Mouse (Mus musculus) CD4-positive, CD25-positive, alpha-beta regulatory T cell, adult 2 months (primary cell): Measurements from ENCODE around the gene Wdr62.

ENCODE experiments used
- DNase-seq: peaks from one replicate; pipeline ENCODE4 v3.0.0-alpha.2; 2012; ENCODE audit warnings: low read depth, low spot score

Wdr62 gene

DNA sequence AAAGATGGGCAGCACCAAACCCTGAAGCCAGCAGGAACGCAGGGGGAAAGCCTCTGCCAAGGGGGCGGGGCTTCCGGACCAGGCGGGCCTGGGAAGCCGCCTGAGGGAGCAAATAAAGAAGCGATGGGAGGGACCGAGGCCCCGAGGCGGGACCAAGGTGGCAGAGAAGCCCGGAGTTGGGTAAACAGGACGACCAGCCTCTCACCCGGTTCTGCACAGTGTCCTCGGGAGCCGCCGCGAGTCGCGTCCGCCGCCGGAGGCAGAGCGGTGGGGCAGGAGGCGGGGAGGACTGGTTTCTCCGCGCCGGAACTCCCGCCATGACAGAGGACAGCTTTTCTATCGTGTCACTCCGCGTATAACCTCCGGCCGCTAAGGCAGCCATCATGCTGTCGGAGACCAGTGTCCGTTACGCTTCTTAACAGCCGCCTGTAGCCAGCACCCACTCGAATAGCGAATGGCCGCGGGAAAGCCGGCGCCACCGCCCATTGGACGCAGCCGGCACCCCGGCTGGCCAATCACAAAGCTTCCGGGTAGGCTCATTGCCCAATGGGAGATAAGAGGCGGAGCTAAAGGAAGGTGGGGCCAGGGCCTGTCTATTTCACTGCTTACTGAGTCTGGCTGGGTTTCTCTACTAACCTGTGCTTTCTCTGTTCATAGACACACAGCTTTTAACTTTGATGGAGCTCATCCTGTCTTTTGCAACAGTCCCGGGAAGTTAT, at the start of gene Wdr62, which contains the start of gene Thap8:
Gene Wdr62, minus strand, starts transcription at position 469 of the 719 bp plus-strand sequence.
Gene Thap8, plus strand, starts transcription at position 144 of the 719 bp plus-strand sequence.
- peak; percentile 95 for DNase-seq

DNA sequence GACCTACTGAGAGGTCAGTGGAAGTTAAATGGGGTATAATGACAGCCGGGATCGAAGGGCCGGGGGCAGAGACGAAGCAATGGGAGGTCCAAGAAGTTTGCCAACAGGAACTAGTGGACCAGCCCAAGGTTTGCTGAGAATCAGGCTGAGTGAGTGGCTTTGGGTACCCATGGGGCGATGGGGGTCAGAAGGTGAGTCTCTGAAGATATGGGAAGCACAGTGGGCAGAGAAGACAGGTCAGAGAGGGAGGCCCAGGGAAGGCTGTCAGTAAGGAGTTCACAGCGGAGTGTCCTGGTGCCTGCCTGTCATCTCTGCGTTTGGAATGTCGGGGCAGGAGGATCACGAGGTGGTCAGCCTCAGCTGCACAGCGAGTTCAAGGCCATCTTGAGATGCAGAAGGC, 48.2 kb upstream of the Wdr62 start:
- no peak for DNase-seq

DNA sequence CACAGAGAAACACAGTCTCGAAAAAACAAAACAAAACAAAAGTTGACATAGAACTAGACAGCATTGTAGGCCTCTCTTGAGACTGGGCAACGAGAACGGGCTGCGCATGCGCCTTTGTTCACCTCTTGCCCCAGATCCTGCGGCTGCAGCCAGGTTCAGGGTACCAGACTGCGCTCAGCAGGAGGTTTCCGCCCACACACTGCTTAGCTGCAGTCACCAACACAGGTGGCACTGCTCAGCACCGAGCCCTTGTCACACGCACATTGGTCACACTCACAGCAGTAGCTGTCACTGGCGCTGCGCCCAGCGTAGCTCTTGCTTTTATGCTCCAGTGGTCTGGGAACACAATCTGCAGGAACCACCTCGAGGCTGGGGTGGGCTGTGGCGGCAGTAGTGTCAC, 46.9 kb upstream of the Wdr62 start:
- DNase-seq, result peak; percentile 91

DNA sequence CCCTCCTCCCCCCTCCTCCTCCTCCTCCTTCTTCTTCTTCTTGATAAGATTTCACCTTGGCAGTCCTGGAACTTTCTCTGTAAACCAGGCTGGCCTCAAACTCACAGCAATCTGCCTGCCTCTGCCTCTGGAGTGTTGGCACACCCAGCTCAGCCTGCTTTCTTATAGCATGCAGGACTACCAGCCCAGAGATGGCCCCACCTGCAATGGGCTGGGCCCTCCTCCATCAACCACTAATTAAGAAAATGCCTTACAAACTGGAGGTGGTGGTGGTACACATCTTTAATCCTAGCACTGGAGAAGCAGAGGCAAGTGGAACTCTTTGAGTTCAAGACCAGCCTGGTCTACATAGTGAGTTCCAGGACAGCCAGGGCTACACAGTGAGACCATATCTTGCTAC, 46.2 kb upstream of the Wdr62 start:
- no peak for DNase-seq

DNA sequence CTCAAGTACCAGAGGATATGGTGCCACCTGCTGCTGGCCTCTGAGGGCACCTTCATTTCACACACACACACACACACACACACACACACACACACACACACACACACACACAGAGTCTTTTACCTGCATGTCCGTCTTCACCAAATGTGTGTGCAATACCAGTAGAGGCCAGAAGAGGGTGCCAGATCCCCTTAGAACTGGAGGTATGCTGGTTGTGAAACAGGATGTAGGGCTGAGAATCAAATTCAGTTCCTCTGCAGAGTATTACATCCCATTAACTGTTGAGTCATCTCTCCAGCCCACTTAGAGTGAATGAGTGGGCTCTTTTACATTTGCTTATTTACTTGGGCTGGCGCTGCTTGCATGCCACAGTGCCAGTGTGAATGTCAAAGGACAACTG, 45.1 kb upstream of the Wdr62 start:
- DNase-seq, result peak; percentile 82

DNA sequence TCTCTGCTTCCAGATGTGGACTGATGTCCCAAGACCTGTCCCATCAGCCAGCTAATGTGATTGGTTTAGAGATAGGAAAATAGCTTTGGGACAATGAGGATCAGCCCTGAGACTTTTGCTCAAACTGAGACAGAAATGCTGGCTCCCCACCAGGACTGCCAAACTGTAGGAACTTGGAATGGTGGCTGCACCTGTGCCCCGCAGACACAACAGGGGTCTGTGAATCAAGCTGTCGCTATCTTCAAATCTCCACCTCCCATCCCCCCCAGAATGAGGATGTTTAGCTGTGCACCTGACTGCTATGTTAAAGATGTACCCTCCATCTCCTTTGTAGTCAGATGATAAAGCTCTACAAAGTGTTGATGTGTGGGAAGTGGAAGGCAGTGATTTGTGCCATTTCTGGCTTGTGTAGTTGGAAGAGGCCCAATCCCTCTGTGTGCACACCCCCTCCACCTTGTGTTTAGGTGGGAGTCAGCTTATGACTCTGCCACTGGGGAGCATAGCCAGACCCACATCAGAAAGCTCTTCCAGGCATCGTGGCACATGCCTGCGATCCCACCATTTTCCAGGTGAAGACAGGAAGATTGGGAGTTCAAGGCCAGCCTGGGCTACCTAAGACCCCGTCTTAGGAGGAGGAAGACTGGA, 44.2 kb upstream of the Wdr62 start:
- no peak for DNase-seq

DNA sequence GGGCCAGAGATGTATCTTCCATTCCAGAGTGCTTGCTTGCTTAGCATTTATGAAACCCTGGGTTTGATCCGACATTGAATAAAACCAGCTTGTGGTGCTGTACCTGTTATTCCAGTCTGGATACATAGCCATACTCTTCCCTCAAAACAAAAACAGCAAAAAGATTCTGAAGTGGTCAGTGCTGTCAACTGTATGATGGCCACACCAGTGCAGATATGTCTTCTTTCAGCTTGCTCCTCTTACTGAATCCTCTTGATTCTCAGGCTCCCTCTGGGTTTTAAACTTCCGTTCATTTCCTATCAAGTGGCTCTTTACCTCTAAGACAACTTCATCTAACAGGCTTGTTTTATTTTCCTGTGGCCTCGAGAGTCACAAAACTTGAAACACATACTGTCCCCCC, 43.6 kb upstream of the Wdr62 start, which contains the start of gene Sdhaf1:
Gene Sdhaf1, minus strand, starts transcription at position 101 of the 400 bp plus-strand sequence.
- DNase-seq, result no peak

DNA sequence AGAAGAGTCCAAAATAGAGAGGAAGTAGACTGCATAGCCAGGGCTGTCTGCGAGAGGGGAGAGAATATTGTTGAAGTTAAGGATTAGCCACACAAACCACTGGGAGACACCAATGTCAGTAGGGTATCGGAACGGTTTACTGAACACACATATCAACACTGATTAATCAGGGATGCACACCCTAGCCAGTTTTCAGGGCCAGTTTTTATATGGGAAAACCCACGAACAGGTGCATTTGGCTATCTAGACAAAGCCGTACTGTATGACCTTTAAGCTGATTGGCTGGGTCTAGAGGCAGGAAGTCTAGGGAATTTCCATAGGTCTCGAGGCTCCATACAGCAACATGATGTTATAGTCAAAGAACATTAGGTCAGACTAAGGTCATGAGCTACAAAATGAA, 42.6 kb upstream of the Wdr62 start:
- peak; percentile 89 for DNase-seq

DNA sequence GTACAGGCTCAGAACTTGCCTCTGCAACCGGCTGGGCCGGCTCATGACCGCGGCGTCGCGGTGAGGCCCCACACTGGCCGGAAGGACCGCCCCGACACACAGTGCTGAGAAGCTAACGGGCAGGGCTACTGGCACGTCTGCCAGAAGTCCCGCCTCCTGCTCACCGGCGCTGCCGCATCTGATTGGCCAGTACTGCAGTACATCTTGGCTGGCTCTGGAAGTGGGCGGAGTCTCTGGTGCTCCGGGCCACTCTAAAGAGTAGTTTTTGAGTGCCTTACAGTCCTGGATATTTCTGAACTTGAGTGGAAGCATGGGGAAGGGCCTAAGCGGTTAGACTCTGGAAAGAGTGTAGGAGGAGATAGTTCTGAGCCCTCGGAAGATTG, 42.1 kb upstream of the Wdr62 start:
- peak; percentile 98 for DNase-seq

DNA sequence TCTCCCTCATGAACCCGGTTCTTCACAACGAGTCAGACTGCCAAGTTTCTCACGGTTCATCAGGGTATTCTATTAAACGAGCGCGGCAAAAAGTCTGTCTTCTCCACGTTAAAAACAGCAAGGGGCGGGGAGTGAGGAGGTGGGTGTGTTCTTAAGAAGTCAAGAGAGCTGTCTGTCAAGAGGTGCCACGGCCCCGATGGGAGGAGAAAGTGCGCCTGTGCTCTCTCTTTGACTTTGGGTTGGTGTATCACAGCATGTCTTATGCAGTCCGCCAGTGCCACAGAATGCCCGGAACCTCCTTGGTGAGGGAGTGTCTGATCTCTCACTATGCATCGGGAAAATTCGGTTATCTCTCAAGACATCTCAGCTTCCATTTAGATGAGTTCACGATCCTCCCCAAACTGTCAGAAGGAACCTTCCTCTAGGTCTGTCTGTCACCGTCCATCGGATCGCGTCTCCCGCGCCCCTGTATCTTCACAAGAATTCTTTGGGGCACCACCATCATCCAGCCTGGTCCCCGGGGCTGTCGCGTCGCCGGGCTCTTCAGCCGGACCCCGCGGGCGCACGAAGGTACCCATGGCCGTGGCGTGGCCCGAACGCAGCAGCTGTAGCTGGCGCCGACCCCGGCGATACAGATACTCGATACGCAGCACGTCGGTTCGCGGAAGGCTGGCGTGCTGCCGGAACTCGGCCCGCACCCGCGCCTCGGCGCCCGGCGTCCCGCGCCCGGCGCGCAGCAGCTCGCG, 41.5 kb upstream of the Wdr62 start, which contains the start of gene E130208F15Rik:
Gene E130208F15Rik, plus strand, starts transcription at position 202 of the 746 bp plus-strand sequence.
- DNase-seq, result peak; percentile 93

DNA sequence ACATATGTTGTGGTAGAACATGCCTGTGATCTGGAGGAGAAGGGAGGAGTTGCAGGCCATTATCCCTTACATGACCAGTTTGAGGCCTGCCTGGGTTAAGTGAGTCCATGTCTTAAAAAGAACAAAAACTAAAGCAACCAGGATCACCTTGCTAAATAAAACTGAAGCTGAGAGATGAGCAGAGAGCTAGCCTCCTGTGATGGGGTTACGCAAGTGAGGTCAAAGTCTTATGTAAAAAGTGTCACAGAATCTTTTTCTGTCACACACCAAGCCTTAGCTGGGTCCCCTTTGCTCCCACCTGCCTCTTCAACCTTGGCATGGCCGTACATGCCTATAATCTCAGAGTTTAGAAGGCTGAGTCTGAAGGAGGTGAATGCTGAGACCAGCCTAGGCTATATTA, 40.7 kb upstream of the Wdr62 start:
- no peak for DNase-seq

DNA sequence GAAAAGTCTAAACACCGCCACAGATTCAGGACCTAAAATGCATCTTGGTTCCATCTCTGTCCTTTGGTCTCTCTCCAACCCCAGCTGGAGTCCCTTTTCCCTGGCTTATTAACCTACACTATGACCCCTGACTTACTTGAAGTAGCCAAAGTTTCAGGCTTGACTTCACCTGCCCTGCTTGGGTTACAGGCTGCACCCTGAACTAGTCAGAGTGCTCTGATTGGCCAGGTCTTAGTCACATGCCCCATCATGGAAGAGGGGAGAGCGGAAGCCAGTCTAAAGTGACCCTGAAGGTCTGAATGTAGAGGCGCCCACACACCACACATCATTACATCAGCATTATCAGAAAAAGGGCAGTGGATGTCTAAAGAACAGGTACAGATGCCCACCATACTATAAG, 37.9 kb upstream of the Wdr62 start:
- DNase-seq, result no peak

DNA sequence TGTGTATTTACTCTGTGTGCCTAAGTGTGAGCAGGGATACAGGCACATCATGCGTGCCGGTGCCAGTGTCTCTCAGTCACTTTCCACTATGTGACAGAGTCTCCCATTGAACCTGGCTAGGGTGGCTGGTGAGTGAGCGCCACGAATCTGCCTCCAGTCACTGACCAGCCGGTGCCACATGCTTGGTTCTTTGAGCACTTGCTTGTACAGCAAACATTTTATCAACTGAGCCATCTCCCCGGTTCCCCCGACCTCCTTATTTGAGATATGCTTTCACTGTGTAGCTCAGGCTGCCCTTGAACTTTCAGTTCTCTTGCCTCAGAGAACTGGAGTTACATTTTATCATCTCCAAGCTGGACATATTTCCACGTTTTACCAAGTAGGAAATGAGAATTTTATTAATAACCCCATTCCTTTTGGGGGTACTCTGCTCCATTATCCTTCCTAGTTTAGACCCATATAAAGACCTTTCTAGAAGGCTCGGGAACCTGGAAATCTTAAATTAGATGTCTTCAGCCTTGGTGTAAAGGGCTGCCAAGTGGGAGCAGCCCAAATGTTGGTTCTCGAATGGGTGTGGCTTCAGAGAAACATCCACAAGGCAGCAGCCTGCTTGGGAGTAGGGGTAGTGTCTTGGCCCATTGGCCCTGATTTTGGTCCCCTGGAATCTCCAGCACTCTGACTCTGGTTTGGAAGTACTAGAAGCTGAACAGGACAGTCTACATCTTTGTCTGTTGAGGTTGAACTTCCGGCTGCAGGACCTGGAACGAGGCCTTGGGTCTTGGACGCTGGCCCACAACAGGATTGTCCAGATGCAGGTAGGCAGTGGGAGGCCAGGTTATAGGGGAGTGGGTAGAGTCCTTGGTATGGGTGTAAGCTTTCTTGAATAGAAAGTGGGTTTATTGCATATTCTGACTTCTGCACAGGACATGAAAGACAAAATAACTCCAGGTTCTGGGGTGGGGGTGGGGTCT, 35.6 kb upstream of the Wdr62 start:
- no peak for DNase-seq

DNA sequence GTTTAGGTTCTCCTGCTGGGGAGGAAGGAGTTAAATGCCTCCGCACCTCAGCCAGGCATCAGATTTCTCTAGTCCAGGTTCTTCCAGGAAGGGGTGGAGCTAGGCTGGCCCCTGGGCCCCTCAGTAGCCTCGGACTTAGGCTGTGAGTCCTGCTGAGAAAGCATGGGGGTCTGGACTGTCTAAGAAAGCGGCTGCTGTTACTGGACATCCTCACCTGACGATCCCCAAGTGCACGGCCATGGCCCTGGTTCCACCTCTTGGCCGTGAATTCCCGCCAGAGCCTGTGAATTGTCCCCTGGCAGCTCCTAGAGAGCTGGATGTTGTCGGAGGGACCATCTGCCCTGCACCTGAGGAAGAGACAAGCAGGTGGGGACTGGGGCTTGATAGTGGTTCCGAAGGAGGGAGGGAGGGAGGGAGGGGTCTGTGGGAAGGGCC, 34.5 kb upstream of the Wdr62 start, which contains the start of gene Syne4:
Gene Syne4, plus strand, starts transcription at position 87 of the 435 bp plus-strand sequence.
- no peak for DNase-seq

DNA sequence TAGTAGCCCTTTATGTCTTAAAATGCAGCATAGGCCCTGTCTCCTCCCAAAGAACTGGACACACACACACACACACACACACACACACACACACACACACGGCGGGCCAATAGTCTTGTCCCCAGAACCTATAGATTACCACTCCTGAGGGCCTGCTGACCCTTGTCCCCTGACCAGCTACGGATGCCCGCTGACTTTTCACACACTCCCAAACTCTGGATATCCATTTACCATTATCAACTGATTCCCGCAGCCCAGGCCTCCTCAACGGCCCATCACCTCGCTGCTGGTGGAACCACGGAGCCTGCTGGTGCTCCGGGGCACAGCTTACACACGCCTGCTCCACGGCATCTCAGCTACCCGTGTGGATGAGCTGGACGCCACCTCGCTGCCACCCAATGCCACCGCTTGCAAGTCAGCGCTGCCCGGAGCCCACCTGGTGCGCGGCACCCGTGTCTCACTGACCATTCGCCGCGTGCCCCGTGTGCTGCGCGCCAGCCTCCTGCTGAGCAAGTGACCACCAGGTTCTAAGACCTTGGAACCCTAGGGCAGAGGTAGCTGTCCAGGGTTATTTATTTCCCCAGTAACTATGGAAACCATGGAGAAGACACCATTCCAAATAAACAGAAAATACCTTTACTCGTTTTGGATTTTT, 33.6 kb upstream of the Wdr62 start:
- DNase-seq, result no peak

DNA sequence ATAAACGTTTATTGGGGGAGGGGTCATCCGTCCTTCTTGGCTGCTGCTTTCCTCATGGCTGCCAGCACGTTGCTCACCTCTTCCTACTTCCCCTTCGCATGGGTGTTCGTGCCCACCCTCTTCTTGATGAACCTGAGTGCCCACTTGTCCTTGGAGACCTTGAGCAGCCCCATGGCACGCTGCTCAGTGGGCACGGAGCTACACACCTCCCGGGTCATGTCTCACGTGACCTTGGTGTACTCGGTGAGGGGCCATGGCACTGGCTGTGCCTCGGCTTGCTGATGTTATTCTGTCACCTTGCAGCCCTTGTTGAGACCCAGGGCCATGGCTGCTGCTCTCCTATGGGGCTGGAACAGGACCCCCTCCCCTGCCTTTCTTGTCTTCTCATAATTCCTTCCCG, 29.9 kb upstream of the Wdr62 start:
- DNase-seq, result no peak

DNA sequence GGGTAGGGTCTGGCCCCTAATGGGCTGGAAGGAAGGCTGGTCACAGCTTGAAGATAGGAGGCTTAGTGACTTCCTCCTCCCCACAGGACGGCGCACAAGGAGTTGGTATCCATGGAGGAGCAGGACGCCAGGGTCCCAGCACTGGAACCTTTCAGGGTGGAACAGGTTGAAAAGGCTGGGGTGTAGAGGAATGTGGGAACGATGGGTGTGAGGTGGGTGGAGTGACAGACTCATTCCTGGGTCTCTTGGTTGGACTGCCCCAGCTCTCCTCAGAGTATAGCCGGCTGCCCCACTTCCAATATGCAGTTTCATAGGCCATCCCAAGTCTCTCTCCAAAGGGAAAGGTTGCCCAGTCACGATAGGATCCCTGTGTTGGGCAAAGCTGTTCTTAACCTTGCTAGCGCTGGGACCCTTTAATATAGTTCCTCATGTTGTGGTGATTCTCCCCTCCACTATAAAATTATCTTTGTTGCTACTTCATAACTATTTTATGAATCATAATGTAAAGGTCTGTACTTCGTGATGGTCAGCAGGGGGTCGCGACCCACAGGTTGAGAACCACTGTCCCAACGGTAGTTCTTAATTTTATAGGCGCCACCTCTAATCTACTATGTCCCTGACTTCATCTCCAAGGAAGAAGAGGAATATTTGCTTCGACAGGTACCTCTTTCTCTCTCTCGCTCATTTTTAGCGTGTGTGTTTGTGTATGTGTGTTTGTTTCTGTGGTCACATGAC, 29.3 kb upstream of the Wdr62 start:
- DNase-seq, result peak; percentile 16

DNA sequence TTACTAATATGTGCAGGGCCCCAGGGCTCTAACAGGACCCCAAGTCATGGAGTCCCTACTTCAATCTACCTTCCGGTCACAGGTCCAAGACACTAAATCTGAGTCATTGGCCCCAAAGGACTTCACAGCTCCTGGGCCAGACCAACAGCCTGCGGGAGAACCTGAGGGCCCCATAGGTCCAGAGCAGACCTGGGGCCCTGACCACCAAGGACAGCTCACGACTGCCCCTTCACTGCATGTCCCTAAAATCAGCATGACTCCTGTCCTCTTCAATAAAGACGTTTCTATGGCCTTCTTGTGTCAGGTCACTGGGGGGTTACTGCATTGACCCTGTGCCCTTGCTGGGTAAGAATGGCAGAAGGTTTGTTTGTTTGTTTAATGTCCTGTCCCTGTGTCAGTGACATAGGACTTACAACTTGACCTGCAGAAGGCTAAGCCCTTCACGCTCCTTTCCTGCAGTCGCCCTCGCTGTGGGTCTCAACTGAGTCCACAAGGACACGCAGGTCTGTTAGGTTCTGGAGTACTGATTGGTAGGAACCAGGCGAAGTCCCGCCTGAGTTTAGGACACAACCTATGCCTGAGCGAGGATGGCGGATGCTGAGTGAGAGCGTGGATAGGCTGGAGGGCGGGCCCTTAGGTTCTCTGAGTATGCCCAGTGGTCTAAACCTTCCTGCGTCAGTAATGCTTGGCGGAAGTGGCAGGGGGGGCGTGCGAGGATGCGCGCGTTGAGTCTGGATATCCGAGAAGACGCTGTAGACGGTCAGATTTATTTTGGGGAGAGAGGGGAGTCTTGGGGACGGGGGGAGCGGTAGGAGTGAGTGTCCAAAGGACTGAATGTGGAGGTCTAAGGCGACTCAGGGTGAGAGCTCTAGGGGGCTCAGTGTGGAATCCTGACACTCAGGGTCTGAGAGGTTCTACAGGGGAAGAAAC, 28.1 kb upstream of the Wdr62 start, which contains the start of gene Alkbh6:
Gene Alkbh6, plus strand, starts transcription at position 642 of the 930 bp plus-strand sequence.
- peak; percentile 97 for DNase-seq
